Mouse (Mus musculus) midbrain, embryonic 12.5 days (tissue): ENCODE data around the gene Cks1brt. TPM values are rescaled to one million over a fixed set of nuclear protein-coding genes. Genes with fewer than 3 reads are reported as not detected.

ENCODE experiments used
- ATAC-seq: fragments of 200-750 bp; cut with Nextera tagmentation; 2 replicates; pipeline ENCODE4 v1.8.0; 2017; ENCODE audit warnings: low read depth, moderate TSS enrichment, moderate library complexity; ENCODE audit not compliant: low FRiP score
- H3K27ac ChIP-seq: fragments of 300-500 bp; sonication (generic); replicated peaks from 2 replicates; pipeline ENCODE4 v1.5.1; 2016; ENCODE audit warnings: mild to moderate bottlenecking
- H3K27me3 ChIP-seq: fragments of 300-500 bp; sonication (generic); 2 replicates; pipeline ENCODE4 v1.6.1; 2016; ENCODE audit warnings: mild to moderate bottlenecking
- H3K36me3 ChIP-seq: fragments of 300-500 bp; sonication (generic); 2 replicates; pipeline ENCODE4 v1.6.1; 2016
- H3K4me1 ChIP-seq: fragments of 300-500 bp; sonication (generic); 2 replicates; pipeline ENCODE4 v1.6.1; 2016
- H3K4me2 ChIP-seq: fragments of 300-500 bp; sonication (generic); replicated peaks from 2 replicates; pipeline ENCODE4 v1.6.1; 2016; ENCODE audit warnings: mild to moderate bottlenecking, moderate library complexity
- H3K4me3 ChIP-seq: fragments of 300-500 bp; sonication (generic); 2 replicates; pipeline ENCODE4 v1.5.1; 2016; ENCODE audit warnings: mild to moderate bottlenecking
- H3K9ac ChIP-seq: fragments of 300-500 bp; sonication (generic); replicated peaks from 2 replicates; pipeline ENCODE4 v1.6.1; 2016; ENCODE audit warnings: mild to moderate bottlenecking, moderate library complexity
- H3K9me3 ChIP-seq: fragments of 300-500 bp; sonication (generic); 2 replicates; pipeline ENCODE4 v1.6.1; 2016; ENCODE audit warnings: mild to moderate bottlenecking
- WGBS: fragments of 180-500 bp; shearing (Covaris S2); methylation state at CpG from one replicate; pipeline ENCODE4 v1.1.7; 2016; 5-methylcytosine and 5-hydroxymethylcytosine counted together
- microRNA-seq: library from miRNA; unstranded; fragments of <30 nt; microRNA quantifications from one replicate; pipeline ENCODE4, GENCODE M21; 2017
- polyA plus RNA-seq: library from polyadenylated mRNA; unstranded; fragments of >200 nt; fragmentation: Nextera tagmentation; extraction: Ambion mirVana; gene quantifications from 2 replicates; pipeline ENCODE4 v1.2.1, GENCODE M21; 2016

The Cks1brt gene
- polyA plus RNA-seq, 1 experiment from 2014 or later, result not detected

DNA sequence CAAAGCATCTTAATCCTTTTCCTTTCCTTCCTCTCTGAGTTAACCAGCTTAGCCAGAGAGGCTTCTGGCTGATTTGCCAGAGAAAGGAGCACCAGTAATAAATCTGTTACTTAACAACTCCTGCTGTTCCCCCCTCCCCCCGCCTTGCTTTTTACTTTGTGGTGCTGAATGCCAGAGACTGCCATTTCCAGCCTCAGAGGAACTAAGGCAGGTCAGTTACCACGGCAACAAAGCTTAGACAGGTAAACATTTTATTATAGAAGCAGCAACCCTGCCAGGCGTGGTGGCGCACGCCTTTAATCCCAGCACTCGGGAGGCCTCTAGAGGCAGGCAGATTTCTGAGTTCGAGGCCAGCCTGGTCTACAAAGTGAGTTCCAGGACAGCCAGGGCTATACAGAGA lies 24.2 kb downstream of the Cks1brt start:
- Histone ChIP-seq H3K9me3 (no peaks in the 10 kb centered on the region), H3K4me2 (no peak overlapping the region), H3K27me3 (no peaks in the 10 kb centered on the region), H3K9ac (no peak overlapping the region), H3K4me1 (no peaks in the 10 kb centered on the region), H3K36me3 (no peaks in the 10 kb centered on the region), H3K4me3 (no peak overlapping the region), H3K27ac (no peak overlapping the region)
- 33% methylated on average over 7 of the region's 7 CpGs for WGBS
- no peak for ATAC-seq

DNA sequence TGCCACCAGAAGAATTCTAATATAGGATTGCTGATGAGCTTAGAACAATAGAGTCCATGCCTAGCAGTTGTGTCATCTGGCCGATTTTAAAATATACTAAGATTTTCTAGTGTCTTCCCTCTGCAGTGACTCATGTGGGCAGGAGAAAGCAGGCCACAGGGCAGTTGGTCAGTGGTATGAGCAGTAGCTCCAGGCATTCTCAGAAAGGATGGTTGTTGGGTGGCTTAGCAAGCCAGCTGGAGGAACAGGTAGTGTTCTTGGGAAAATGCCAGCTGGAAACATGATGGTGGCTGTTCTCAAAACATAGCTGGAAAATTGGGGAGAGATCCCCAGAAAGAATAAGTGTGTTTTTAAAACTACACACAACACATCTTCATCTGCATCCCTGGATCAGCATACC lies 40.6 kb downstream of the Cks1brt start:
- H3K27ac ChIP-seq, result no peak overlapping the region
- H3K27me3 ChIP-seq, result no peaks in the 10 kb centered on the region
- H3K4me1 ChIP-seq, result no peaks in the 10 kb centered on the region
- no peak for ATAC-seq
- H3K9me3 ChIP-seq, result 0 out of 2 replicates have a peak, but pooled peaks cover 3% of the 10 kb centered on the region
- H3K4me2 ChIP-seq, result no peak overlapping the region
- H3K36me3 ChIP-seq, result no peaks in the 10 kb centered on the region
- WGBS, result 88% methylated on average over 1 of the region's 1 CpGs
- no peak overlapping the region for H3K9ac ChIP-seq
- H3K4me3 ChIP-seq, result no peak overlapping the region

DNA sequence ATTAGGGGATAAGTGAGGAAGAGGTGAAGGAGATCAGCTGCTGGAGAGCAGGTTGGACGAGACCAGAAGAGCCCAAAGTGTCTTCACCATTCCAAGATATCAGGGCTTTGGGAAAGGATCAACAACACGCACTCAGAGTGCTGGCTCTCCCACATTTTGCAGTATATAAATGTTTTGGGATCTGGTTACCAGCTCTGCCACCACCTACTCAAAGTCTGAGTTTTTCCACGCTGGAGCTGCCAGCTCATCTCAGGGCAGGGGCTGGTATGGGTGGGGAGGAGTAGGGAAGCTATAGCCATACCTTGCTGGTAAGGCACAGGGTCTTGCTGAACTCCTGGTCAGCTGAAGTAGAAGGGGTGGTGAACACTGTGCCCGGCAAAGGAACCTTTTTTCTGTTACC lies 68.5 kb downstream of the Cks1brt start:
- no peaks in the 10 kb centered on the region for H3K9me3 ChIP-seq
- no peak overlapping the region for H3K4me3 ChIP-seq
- ATAC-seq, result no peak
- 80% methylated on average over 4 of the region's 4 CpGs for WGBS
- no peaks in the 10 kb centered on the region for H3K36me3 ChIP-seq
- H3K27ac ChIP-seq, result no peak overlapping the region
- H3K27me3 ChIP-seq, result no peaks in the 10 kb centered on the region
- H3K4me1 ChIP-seq, result no peaks in the 10 kb centered on the region
- H3K4me2 ChIP-seq, result no peak overlapping the region
- H3K9ac ChIP-seq, result no peak overlapping the region

DNA sequence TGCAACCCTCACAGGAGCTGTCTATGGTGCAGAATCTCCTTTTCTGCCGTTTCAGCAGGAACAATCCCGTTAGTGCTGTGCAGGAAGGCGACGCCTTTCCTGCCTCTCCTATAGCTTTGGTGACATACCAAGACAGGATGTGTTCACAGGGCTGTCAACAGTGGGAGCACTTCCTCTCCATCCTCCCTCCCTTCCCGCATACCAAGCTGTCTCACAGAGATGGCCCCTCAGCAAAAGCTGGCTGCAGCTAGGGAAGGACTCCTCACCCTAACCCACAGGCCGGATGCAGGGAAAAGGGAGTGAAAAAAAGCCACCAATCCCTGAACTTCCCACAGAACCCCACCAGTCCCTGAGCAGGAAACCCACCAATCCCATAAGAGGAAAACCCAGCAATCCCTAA lies 69.3 kb downstream of the Cks1brt start:
- H3K36me3 ChIP-seq, result no peaks in the 10 kb centered on the region
- H3K4me2 ChIP-seq, result no peak overlapping the region
- H3K4me3 ChIP-seq, result no peak overlapping the region
- no peak for ATAC-seq
- WGBS, result 62% methylated on average over 6 of the region's 6 CpGs
- no peak overlapping the region for H3K27ac ChIP-seq
- no peaks in the 10 kb centered on the region for H3K9me3 ChIP-seq
- no peaks in the 10 kb centered on the region for H3K27me3 ChIP-seq
- H3K9ac ChIP-seq, result no peak overlapping the region
- no peaks in the 10 kb centered on the region for H3K4me1 ChIP-seq

Small RNA genes lying within 50 kb of the gene (microRNA-seq; reads per million reads assigned to microRNA genes)
- gene Gm23388, result 3.5 reads per million, percentile 12 among the genes with 10 or more reads in this experiment

Other genes starting within 250 kb of the Cks1brt start
- gene Klf1, start 250.0 kb upstream of the Cks1brt start, polyA plus RNA-seq, result 4.3 and 4.5 TPM in 2 replicates
- 8.9 and 9.4 TPM in 2 replicates for gene Dnase2a, start 243.4 kb upstream of the Cks1brt start, polyA plus RNA-seq
- 29.3 and 34.3 TPM in 2 replicates for gene Mast1, start 214.6 kb upstream of the Cks1brt start, polyA plus RNA-seq
- gene Rtbdn, start 204.9 kb upstream of the Cks1brt start, polyA plus RNA-seq, result 1.3 and 1.7 TPM in 2 replicates
- not detected in 2 replicates for gene Gm49661, start 182.5 kb upstream of the Cks1brt start, polyA plus RNA-seq
- gene Prdx2, start 182.3 kb upstream of the Cks1brt start, polyA plus RNA-seq, result 1,292 and 1,309 TPM in 2 replicates
- 91.9 and 98.7 TPM in 2 replicates for gene Rnaseh2a, start 182.2 kb upstream of the Cks1brt start, polyA plus RNA-seq
- gene Junb, start 173.2 kb upstream of the Cks1brt start, polyA plus RNA-seq, result 6.0 and 6.5 TPM in 2 replicates
- 17.7 and 18.7 TPM in 2 replicates for gene Hook2, start 161.3 kb upstream of the Cks1brt start, polyA plus RNA-seq
- not detected in 2 replicates for gene Best2, start 137.4 kb upstream of the Cks1brt start, polyA plus RNA-seq
- gene Asna1, start 126.6 kb upstream of the Cks1brt start, polyA plus RNA-seq, result 137 and 146 TPM in 2 replicates
- gene Trir, start 125.1 kb upstream of the Cks1brt start, polyA plus RNA-seq, result 164 and 178 TPM in 2 replicates
- 42.0 and 45.4 TPM in 2 replicates for gene Tnpo2, start 115.0 kb upstream of the Cks1brt start, polyA plus RNA-seq
- gene Fbxw9, start 91.9 kb upstream of the Cks1brt start, polyA plus RNA-seq, result 40.7 and 41.6 TPM in 2 replicates
- 0.92 and 0.94 TPM in 2 replicates for gene Gm5741, start 83.9 kb upstream of the Cks1brt start, polyA plus RNA-seq
- gene Dhps, start 80.2 kb upstream of the Cks1brt start, polyA plus RNA-seq, result 74.7 and 74.8 TPM in 2 replicates
- gene Wdr83os, start 71.2 kb upstream of the Cks1brt start, polyA plus RNA-seq, result 114 and 119 TPM in 2 replicates
- gene Wdr83, start 70.6 kb upstream of the Cks1brt start, polyA plus RNA-seq, result 46.6 and 54.2 TPM in 2 replicates
- 19.2 and 20.7 TPM in 2 replicates for gene Man2b1, start 68.7 kb upstream of the Cks1brt start, polyA plus RNA-seq
- 1.6 and 2.4 TPM in 2 replicates for gene Zfp791, start 28.8 kb upstream of the Cks1brt start, polyA plus RNA-seq
- gene Olfr371, start 74.1 kb downstream of the Cks1brt start, polyA plus RNA-seq, result not detected in 2 replicates
- 98.4 and 98.9 TPM in 2 replicates for gene Orc6, start 147.7 kb downstream of the Cks1brt start, polyA plus RNA-seq
- 171 and 180 TPM in 2 replicates for gene Vps35, start 147.9 kb downstream of the Cks1brt start, polyA plus RNA-seq
- gene Mylk3, start 234.4 kb downstream of the Cks1brt start, polyA plus RNA-seq, result 1.4 and 1.7 TPM in 2 replicates